Mouse (Mus musculus) right cerebral cortex, postnatal 14 days (tissue): Measurements from ENCODE around the gene Cpa2.

Experiments
- DNase-seq: peaks from one replicate; pipeline ENCODE4 v3.0.0; 2022

Cpa2 gene

GRCm38 (mm10) chr6:30549231-30549761, 7.9 kb downstream of the Cpa2 start:
- DNase-seq, result no peak

- no peak for DNase-seq
Measured at GRCm38 (mm10) chr6:30550496-30551192, 9.3 kb downstream of the Cpa2 start.

- no peak for DNase-seq
Measured at GRCm38 (mm10) chr6:30551193-30551515, 9.8 kb downstream of the Cpa2 start.

- DNase-seq, result peak; percentile 40
Measured at GRCm38 (mm10) chr6:30551644-30552580, 10.5 kb downstream of the Cpa2 start.

GRCm38 (mm10) chr6:30552628-30553027, 11.2 kb downstream of the Cpa2 start:
- DNase-seq, result no peak

- no peak for DNase-seq
Measured at GRCm38 (mm10) chr6:30553381-30554010, 12.1 kb downstream of the Cpa2 start.

GRCm38 (mm10) chr6:30554092-30554491, 12.7 kb downstream of the Cpa2 start:
- no peak for DNase-seq

GRCm38 (mm10) chr6:30554621-30555170, 13.3 kb downstream of the Cpa2 start:
- no peak for DNase-seq

GRCm38 (mm10) chr6:30556080-30556479, 14.7 kb downstream of the Cpa2 start:
- no peak for DNase-seq

- DNase-seq, result no peak
Measured at GRCm38 (mm10) chr6:30559726-30560125, 18.3 kb downstream of the Cpa2 start.

GRCm38 (mm10) chr6:30562132-30562531, 20.8 kb downstream of the Cpa2 start:
- DNase-seq, result no peak

- no peak for DNase-seq
Measured at GRCm38 (mm10) chr6:30563575-30563974, 22.2 kb downstream of the Cpa2 start.

GRCm38 (mm10) chr6:30564051-30564450, 22.7 kb downstream of the Cpa2 start:
- no peak for DNase-seq

GRCm38 (mm10) chr6:30568069-30568468, 26.7 kb downstream of the Cpa2 start, which contains the start of gene Cpa4:
TSS of gene Cpa4 (plus strand) at chr6:30568369.
- no peak for DNase-seq

- DNase-seq, result no peak
Measured at GRCm38 (mm10) chr6:30569331-30569730, 27.9 kb downstream of the Cpa2 start.

- no peak for DNase-seq
Measured at GRCm38 (mm10) chr6:30570012-30570411, 28.6 kb downstream of the Cpa2 start.

GRCm38 (mm10) chr6:30572456-30573311, 31.3 kb downstream of the Cpa2 start:
- peak; percentile 69 for DNase-seq

GRCm38 (mm10) chr6:30573380-30573779, 32.0 kb downstream of the Cpa2 start:
- DNase-seq, result no peak

GRCm38 (mm10) chr6:30574945-30575344, 33.6 kb downstream of the Cpa2 start:
- DNase-seq, result no peak

- DNase-seq, result no peak
Measured at GRCm38 (mm10) chr6:30576477-30577203, 35.3 kb downstream of the Cpa2 start.
